Mouse (Mus musculus) megakaryocyte, embryonic 14.5 days (primary cell): ENCODE results near the gene Olfr575.

Source experiments
- FLI1 ChIP-seq: IDR thresholded peaks from 2 replicates; pipeline ENCODE4 v1.6.1; 2012; ENCODE audit warnings: low read length, inconsistent platforms, mixed read lengths
- GATA1 ChIP-seq: IDR thresholded peaks from 3 replicates; pipeline ENCODE4 v1.6.1; 2012; ENCODE audit warnings: mixed read lengths, low read length, inconsistent platforms, borderline replicate concordance

DNA sequence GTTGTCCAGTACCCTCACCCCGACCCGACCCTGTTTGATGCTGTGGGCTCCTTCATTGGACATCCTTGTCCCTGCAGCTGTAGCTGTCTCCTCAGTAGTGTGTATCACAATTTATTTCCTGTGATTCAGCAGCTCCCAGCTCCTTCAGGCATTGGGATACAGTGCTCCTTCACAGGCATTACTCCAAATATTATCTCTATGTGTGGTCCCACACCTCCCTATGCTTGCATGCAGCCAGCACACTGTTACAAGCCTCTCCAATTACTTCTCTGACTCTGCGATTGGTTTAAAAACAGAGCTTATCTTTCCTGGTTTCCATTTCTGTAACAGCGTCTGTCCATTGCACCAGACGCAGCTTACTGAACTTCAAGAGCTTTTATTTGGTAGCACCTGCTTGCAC lies 42.2 kb downstream of the Olfr575 start:
- no peak for TF ChIP-seq GATA1
- TF ChIP-seq FLI1: no peak
